Comparison of ENCODE assay signal across 18 mouse cellular contexts in the genomic region with DNA sequence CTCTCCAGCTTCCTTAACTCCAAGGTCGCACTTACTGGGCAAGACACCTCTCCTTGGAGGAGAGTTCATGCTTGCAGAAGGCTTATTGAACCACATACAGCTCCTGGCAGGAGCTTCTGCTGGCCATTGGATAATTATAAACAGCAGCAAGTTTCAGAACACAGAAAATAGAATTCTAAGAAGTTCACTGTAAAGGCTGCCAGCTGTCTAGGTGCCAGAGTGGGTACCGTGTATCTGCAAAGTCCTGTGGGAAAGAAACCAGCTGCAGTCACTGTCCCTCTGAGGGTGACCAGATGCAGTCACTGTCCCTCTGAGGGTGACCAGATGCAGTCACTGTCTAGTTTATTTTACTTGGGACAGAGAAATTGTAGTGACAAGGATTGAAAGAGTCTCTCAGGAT.
A peak's percentile ranks its signal among the peaks of the same experiment; 100 is the strongest.
DNase-seq lines count a peak whose midpoint lies in the region; ATAC-seq and TF ChIP-seq lines count a peak whose summit lies in the region.
"Had no signal": no experiment of that assay in that cellular context is flagged by ENCODE, and none has a peak within 500 bp of the region (broad histone marks: within the 10 kb centered on the region; RNA-seq: fewer than 3 reads in every experiment).

No protein-coding gene starts in this region.

- WGBS in heart, embryonic 11.5 days (ENCODE audit: insufficient replicate concordance) = 61% methylated on average over 2 of the region's 2 CpGs
- 81% methylated on average over 2 of the region's 2 CpGs for WGBS in midbrain, embryonic 14.5 days
- 71% methylated on average over 2 of the region's 2 CpGs for WGBS in intestine, postnatal 0 days

- no peaks in the 10 kb centered on the region for H3K36me3 ChIP-seq in heart, embryonic 11.5 days (ENCODE audit: control insufficient read depth, insufficient read depth, low read length)
- no peaks in the 10 kb centered on the region for H3K36me3 ChIP-seq in midbrain, embryonic 14.5 days (ENCODE audit: control insufficient read depth, insufficient read depth, low read length)
- no peaks in the 10 kb centered on the region for H3K36me3 ChIP-seq in intestine, postnatal 0 days (ENCODE audit: control insufficient read depth, insufficient read depth)
- H3K36me3 ChIP-seq: embryonic facial prominence, embryonic 13.5 days had no signal

- no peaks in the 10 kb centered on the region for H3K4me1 ChIP-seq in heart, embryonic 11.5 days (ENCODE audit: control insufficient read depth, insufficient read depth, low read length)
- no peaks in the 10 kb centered on the region for H3K4me1 ChIP-seq in midbrain, embryonic 14.5 days (ENCODE audit: control insufficient read depth, insufficient read depth, low read length)
- no peaks in the 10 kb centered on the region for H3K4me1 ChIP-seq in intestine, postnatal 0 days (replicated peaks; ENCODE audit: control insufficient read depth, insufficient read depth, low read length)
- H3K4me1 ChIP-seq: embryonic facial prominence, embryonic 13.5 days had no signal

- no peak for ATAC-seq in heart, embryonic 11.5 days (replicated peaks; ENCODE audit: insufficient number of reproducible peaks, low FRiP score, low TSS enrichment)
- ATAC-seq in midbrain, embryonic 14.5 days (ENCODE audit: low FRiP score, low TSS enrichment) = no peak
- ATAC-seq in intestine, postnatal 0 days = no peak
- ATAC-seq: activated CD4-positive, CD25-positive, alpha-beta regulatory T cell, adult 4 months; forebrain, embryonic 16.5 days; hindbrain, postnatal 0 days; liver, postnatal 0 days; Patski had no signal

- no peak overlapping the region for H3K4me3 ChIP-seq in heart, embryonic 11.5 days (ENCODE audit: low read depth, low read length)
- H3K4me3 ChIP-seq in midbrain, embryonic 14.5 days (replicated peaks; ENCODE audit: low read depth, low read length) = no peak overlapping the region
- no peak overlapping the region for H3K4me3 ChIP-seq in intestine, postnatal 0 days (ENCODE audit: low read depth, low read length)
- H3K4me3 ChIP-seq: embryonic facial prominence, embryonic 13.5 days had no signal

- H3K27ac ChIP-seq in heart, embryonic 11.5 days (ENCODE audit: low read depth, low read length) = no peak overlapping the region
- H3K27ac ChIP-seq in midbrain, embryonic 14.5 days (replicated peaks; ENCODE audit: low read depth, low read length) = no peak overlapping the region
- H3K27ac ChIP-seq in intestine, postnatal 0 days (ENCODE audit: low read depth, low read length) = no peak overlapping the region
- H3K27ac ChIP-seq: embryonic facial prominence, embryonic 13.5 days; hindbrain, postnatal 0 days had no signal

- no peak overlapping the region for H3K4me2 ChIP-seq in heart, embryonic 11.5 days
- H3K4me2 ChIP-seq in midbrain, embryonic 14.5 days (ENCODE audit: low read length) = no peak overlapping the region
- H3K4me2 ChIP-seq in intestine, postnatal 0 days (replicated peaks; ENCODE audit: low read depth) = no peak overlapping the region
- H3K4me2 ChIP-seq: embryonic facial prominence, embryonic 13.5 days had no signal

- no peaks in the 10 kb centered on the region for H3K27me3 ChIP-seq in heart, embryonic 11.5 days (ENCODE audit: control insufficient read depth, insufficient read depth, low read length)
- H3K27me3 ChIP-seq in midbrain, embryonic 14.5 days (ENCODE audit: control insufficient read depth, insufficient read depth, low read length) = no peaks in the 10 kb centered on the region
- no peaks in the 10 kb centered on the region for H3K27me3 ChIP-seq in intestine, postnatal 0 days (replicated peaks; ENCODE audit: control insufficient read depth, insufficient read depth, low read length)
- H3K27me3 ChIP-seq: embryonic facial prominence, embryonic 13.5 days; Patski had no signal

- peak; percentile 21 for DNase-seq in heart, adult 8-10 months (ENCODE audit: low spot score)
- peak; percentile 6 for DNase-seq in layer of hippocampus, adult 11-12 months (ENCODE audit: low spot score)
- DNase-seq in layer of hippocampus, adult 9-10 months (ENCODE audit: low spot score) = no peak
- peak; percentile 2 to 4 for DNase-seq in cerebellum, postnatal 36 days
- peak; percentile 21 for DNase-seq in heart, postnatal 4 days
- DNase-seq in midbrain, embryonic 14.5 days = no peak
- DNase-seq: adrenal gland, postnatal 25 days; liver; liver, postnatal 0 days; lung, postnatal 14 days; thymus, postnatal 36 days had no signal

- no peak overlapping the region for H3K9ac ChIP-seq in heart, embryonic 11.5 days (ENCODE audit: low read depth, low read length)
- no peak overlapping the region for H3K9ac ChIP-seq in midbrain, embryonic 14.5 days (replicated peaks; ENCODE audit: low read length)
- H3K9ac ChIP-seq in intestine, postnatal 0 days (ENCODE audit: low read depth, low read length) = no peak overlapping the region
- H3K9ac ChIP-seq: embryonic facial prominence, embryonic 13.5 days; liver, postnatal 0 days had no signal

- no peak for TF ChIP-seq CTCF in intestine, postnatal 0 days (IDR thresholded peaks at IDR 0.05; ENCODE audit: low read depth)

- no peaks in the 10 kb centered on the region for H3K9me3 ChIP-seq in heart, embryonic 11.5 days (replicated peaks; ENCODE audit: control insufficient read depth, low read length)
- no peaks in the 10 kb centered on the region for H3K9me3 ChIP-seq in midbrain, embryonic 14.5 days (ENCODE audit: control insufficient read depth, low read length)
- no peaks in the 10 kb centered on the region for H3K9me3 ChIP-seq in intestine, postnatal 0 days (ENCODE audit: control insufficient read depth)
- H3K9me3 ChIP-seq: embryonic facial prominence, embryonic 13.5 days had no signal

Comparison
In these comparisons a context has a peak if more than half of its experiments do, and no peak if none do; other contexts are left out.
1. DNase-seq: peak in heart, adult 8-10 months (single experiment), layer of hippocampus, adult 11-12 months (single experiment), cerebellum, postnatal 36 days (2 of 2) and heart, postnatal 4 days (single experiment); none in layer of hippocampus, adult 9-10 months (single experiment) and midbrain, embryonic 14.5 days (single experiment).